Mouse (Mus musculus): Measurements from ENCODE around the gene Cep135. TPM values are rescaled to one million over a fixed set of nuclear protein-coding genes. Genes with fewer than 3 reads are reported as not detected.

The Cep135 gene
- 7.1 TPM for polyA plus RNA-seq (2014; fragmentation: Illumina TruSeq; extraction: RNeasy Lipid Tissue Mini Kit (QIAGEN cat#74804); ENCODE audit: low read depth, low replicate concordance)

GRCm38 (mm10) chr5:76588551-76589283, at the start of gene Cep135:
Gene Cep135 (plus strand): TSS chr5:76588698.

GRCm38 (mm10) chr5:76656212-76656611, 67.7 kb downstream of the Cep135 start, which contains the start of gene C530008M17Rik:
Gene C530008M17Rik (plus strand): TSS chr5:76656512.

Other genes starting within 250 kb of the Cep135 start
- gene Nmu, start 224.9 kb upstream of the Cep135 start, polyA plus RNA-seq (2014; fragmentation: Illumina TruSeq; extraction: RNeasy Lipid Tissue Mini Kit (QIAGEN cat#74804); ENCODE audit: low read depth, low replicate concordance), result not detected
- gene Gm7271, start 104.7 kb upstream of the Cep135 start, polyA plus RNA-seq (2014; fragmentation: Illumina TruSeq; extraction: RNeasy Lipid Tissue Mini Kit (QIAGEN cat#74804); ENCODE audit: low read depth, low replicate concordance), result not detected
- 175 TPM for gene Exoc1, start 59.4 kb upstream of the Cep135 start, polyA plus RNA-seq (2014; fragmentation: Illumina TruSeq; extraction: RNeasy Lipid Tissue Mini Kit (QIAGEN cat#74804); ENCODE audit: low read depth, low replicate concordance)
- 3.2 TPM for gene C530008M17Rik, start 67.8 kb downstream of the Cep135 start, polyA plus RNA-seq (2014; fragmentation: Illumina TruSeq; extraction: RNeasy Lipid Tissue Mini Kit (QIAGEN cat#74804); ENCODE audit: low read depth, low replicate concordance)